12 mouse cellular contexts compared by ENCODE assay signal in genomic region chr7:47110511-47110910, GRCm38 (mm10). TPM values are rescaled to one million over a fixed set of nuclear protein-coding genes. Genes with fewer than 3 reads are reported as not detected.
A peak's percentile ranks its signal among the peaks of the same experiment; 100 is the strongest.
DNase-seq lines count a peak whose midpoint lies in the region; TF ChIP-seq lines count a peak whose summit lies in the region.
"Had no signal": no experiment of that assay in that cellular context is flagged by ENCODE, and none has a peak within 500 bp of the region (broad histone marks: within the 10 kb centered on the region; RNA-seq: fewer than 3 reads in every experiment).

No protein-coding gene starts in this region.

- no peak overlapping the region for H3K4me3 ChIP-seq in left cerebral cortex, adult 2 months
- H3K4me3 ChIP-seq in olfactory bulb, adult 2 months (ENCODE audit: insufficient read depth, low read depth, low read length), result no peak overlapping the region
- H3K4me3 ChIP-seq: gastrocnemius, adult 2 months; neural tube, embryonic 13.5 days; stomach, embryonic 15.5 days had no signal

- H3K27ac ChIP-seq in left cerebral cortex, adult 2 months, result peak overlapping the region; percentile 80
- H3K27ac ChIP-seq in olfactory bulb, adult 2 months (ENCODE audit: insufficient read depth, low read depth, low read length), result peak overlapping the region; percentile 88
- H3K27ac ChIP-seq: gastrocnemius, adult 2 months; macrophage; neural tube, embryonic 13.5 days; stomach, embryonic 15.5 days had no signal

- DNase-seq in frontal cortex, adult 2 months (ENCODE audit: extremely low spot score in 1 of 2, low spot score in 1 of 2), result peak; percentile 58 to 86
- DNase-seq in frontal cortex, postnatal 10 days (ENCODE audit: low spot score in 2 of 2), result no peak
- DNase-seq in adrenal gland, postnatal 14 days, result peak; percentile 77
- peak; percentile 71 to 72 for DNase-seq in left cerebral cortex, adult 2 months (ENCODE audit: extremely low spot score in 1 of 2, low spot score in 2 of 2)
- no peak for DNase-seq in urinary bladder, postnatal 25 days (ENCODE audit: low spot score)
- no peak for DNase-seq in heart, postnatal 25 days (ENCODE audit: low spot score)
- DNase-seq in cerebellum, adult 9-10 months, result no peak
- DNase-seq: gastrocnemius, adult 2 months had no signal

- no peak for TF ChIP-seq POLR2A in olfactory bulb, adult 2 months (IDR thresholded peaks at IDR 0.05; ENCODE audit: insufficient read depth, low read depth, low read length)

- 34% methylated on average over 7 of the region's 7 CpGs for WGBS in olfactory bulb, adult 2 months

- TF ChIP-seq CTCF in left cerebral cortex, adult 2 months (IDR thresholded peaks at IDR 0.05), result no peak
- TF ChIP-seq CTCF in olfactory bulb, adult 2 months (IDR thresholded peaks at IDR 0.05; ENCODE audit: insufficient read depth, low read depth, low read length), result no peak

- H3K4me1 ChIP-seq in olfactory bulb, adult 2 months (ENCODE audit: control insufficient read depth, insufficient read depth, low read length), result peaks cover 36% of the 10 kb centered on the region
- H3K4me1 ChIP-seq: neural tube, embryonic 13.5 days; stomach, embryonic 15.5 days had no signal

- intact Hi-C loops in left cerebral cortex, adult 2 months (cut with DNase I), result no loop called here
- intact Hi-C loops in heart, postnatal 25 days (cut with DNase I), result no loop called here

RNA-seq across cellular contexts. Expression of gene Ptpn5, which starts 23.0 kb away (rescaled TPM):
- polyA plus RNA-seq in frontal cortex, adult 2 months (2012; rRNA removed), result 124 and 139 TPM in 2 replicates
- 0.90 and 1.4 TPM in 2 replicates for total RNA-seq in adrenal gland, postnatal 14 days (2021)
- 100 to 1,000 TPM; 171 to 187 TPM for total RNA-seq in left cerebral cortex, adult 2 months (2021)
- polyA plus RNA-seq in olfactory bulb, adult 2 months (2012; ENCODE audit: insufficient read depth, insufficient read length, low replicate concordance, missing spikeins), result not detected in 2 replicates
- total RNA-seq in heart, postnatal 25 days (2021), result not detected
- total RNA-seq: gastrocnemius, adult 2 months had no signal
- polyA plus RNA-seq: macrophage had no signal

Comparison
In these comparisons a context has a peak if more than half of its experiments do, and no peak if none do; other contexts are left out.
1. DNase-seq: peak in frontal cortex, adult 2 months (2 of 2), adrenal gland, postnatal 14 days (single experiment) and left cerebral cortex, adult 2 months (2 of 2); none in frontal cortex, postnatal 10 days (0 of 2), urinary bladder, postnatal 25 days (single experiment), heart, postnatal 25 days (single experiment) and cerebellum, adult 9-10 months (single experiment).
2. RNA of gene Ptpn5, which starts 23.0 kb away (total RNA-seq): 171 to 187 TPM in left cerebral cortex, adult 2 months; 0.90 to 1.4 TPM in adrenal gland, postnatal 14 days and not detected in heart, postnatal 25 days; every median in the first group is over 10 times any median in the second.